Mouse (Mus musculus) cortical plate, adult 2 months (tissue): Measurements from ENCODE around the gene Sertm1. TPM values are rescaled to one million over a fixed set of nuclear protein-coding genes. Genes with fewer than 3 reads are reported as not detected.

ENCODE experiments used
- H3K27ac ChIP-seq: fragments of 200-500 bp; 2 replicates; pipeline ENCODE4 v1.5.1; 2012; ENCODE audit warnings: low read length, control low read depth, inconsistent platforms; ENCODE audit not compliant: insufficient read depth
- H3K4me1 ChIP-seq: fragments of 200-500 bp; 2 replicates; pipeline ENCODE4 v1.6.1; 2011; ENCODE audit warnings: low read length; ENCODE audit not compliant: control insufficient read depth, insufficient read depth
- H3K4me3 ChIP-seq: fragments of 200-500 bp; 2 replicates; pipeline ENCODE4 v1.5.1; 2011; ENCODE audit warnings: mild to moderate bottlenecking, low read length, control low read depth; ENCODE audit not compliant: insufficient read depth
- CTCF ChIP-seq: fragments of 200-500 bp; IDR thresholded peaks from 2 replicates; pipeline ENCODE4 v1.5.1; 2011; ENCODE audit warnings: mild to moderate bottlenecking, control low read depth, low read length; ENCODE audit not compliant: insufficient read depth; ENCODE audit errors: extremely low read depth
- POLR2A ChIP-seq: fragments of 200-500 bp; IDR thresholded peaks from 2 replicates; pipeline ENCODE4 v1.6.1; 2011; ENCODE audit warnings: mild to moderate bottlenecking, low read length, control low read depth; ENCODE audit not compliant: insufficient read depth; ENCODE audit errors: extremely low read depth
- polyA plus RNA-seq: library from polyadenylated mRNA; depleted of rRNA; stranded (reverse); fragments of >200 nt; gene quantifications from 2 replicates; pipeline ENCODE4 v1.2.3, GENCODE M21; 2012; rRNA removed

Gene Sertm1
- polyA plus RNA-seq, 1 experiment, result 13.9 TPM

- H3K4me3 ChIP-seq, result no peak overlapping the region
- H3K4me1 ChIP-seq, result no peaks in the 10 kb centered on the region; the same call in 1 of the 2 replicates
- TF ChIP-seq POLR2A (no peak), CTCF (no peak)
- no peak overlapping the region for H3K27ac ChIP-seq
Observed at GRCm38 (mm10) chr3:54894891-54895290, 20.8 kb downstream of the Sertm1 start.

DNA sequence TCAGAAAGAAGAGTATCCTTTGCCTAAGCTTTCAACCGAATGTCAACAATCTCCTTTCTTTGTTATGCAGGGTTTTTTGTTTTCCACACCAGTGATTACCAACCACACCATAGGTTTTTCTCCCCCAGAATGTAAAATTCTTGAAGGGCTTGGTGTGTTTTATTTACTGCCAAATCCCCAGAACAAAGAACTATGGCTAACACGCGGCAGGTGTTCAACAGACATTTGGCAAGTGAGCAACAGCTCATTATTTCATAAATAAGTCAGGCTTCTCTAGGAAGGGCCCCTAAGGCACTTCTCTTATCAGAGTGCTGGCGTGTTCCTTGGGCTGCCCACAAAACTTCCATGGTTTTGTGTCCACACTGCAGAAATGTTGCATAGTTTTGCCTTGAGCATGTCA, 23.5 kb downstream of the Sertm1 start:
- TF ChIP-seq POLR2A (no peak), CTCF (no peak)
- Histone ChIP-seq H3K27ac (no peak overlapping the region), H3K4me3 (no peak overlapping the region), H3K4me1 (no peaks in the 10 kb centered on the region; the same call in 1 of the 2 replicates)

DNA sequence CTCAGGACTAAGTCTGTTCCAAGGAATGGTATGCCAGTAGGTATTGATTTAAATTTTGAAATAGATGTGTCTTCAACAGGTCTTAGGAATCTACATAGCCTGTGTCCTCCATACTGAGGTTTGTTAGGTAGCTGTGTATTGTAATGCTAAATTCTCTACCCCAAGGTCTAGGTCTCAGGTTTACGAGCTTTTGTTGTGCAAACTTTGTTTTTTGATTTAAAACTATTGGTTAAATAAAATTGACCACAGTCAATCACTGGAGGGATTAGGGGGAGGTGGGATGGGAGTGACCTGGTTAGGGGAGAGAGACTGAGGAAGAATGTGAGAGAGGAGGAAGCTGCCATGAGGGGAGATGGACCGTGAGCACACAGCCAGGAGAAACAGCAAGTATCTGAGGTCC, 29.2 kb downstream of the Sertm1 start:
- Histone ChIP-seq H3K4me1 (no peaks in the 10 kb centered on the region), H3K27ac (no peak overlapping the region), H3K4me3 (no peak overlapping the region)
- TF ChIP-seq CTCF, result no peak
- TF ChIP-seq POLR2A, result no peak

Other genes with a start within 250 kb of the Sertm1 start
- gene Supt20, start 223.1 kb downstream of the Sertm1 start, polyA plus RNA-seq, result 45.0 and 50.3 TPM in 2 replicates
- not detected in 2 replicates for gene Gm21958, start 201.5 kb downstream of the Sertm1 start, polyA plus RNA-seq
- 41.7 and 44.7 TPM in 2 replicates for gene Exosc8, start 180.5 kb downstream of the Sertm1 start, polyA plus RNA-seq
- 23.2 and 24.6 TPM in 2 replicates for gene Alg5, start 180.3 kb downstream of the Sertm1 start, polyA plus RNA-seq
- gene Smad9, start 160.3 kb downstream of the Sertm1 start, polyA plus RNA-seq, result 5.3 and 5.7 TPM in 2 replicates
- gene Rfxap, start 108.1 kb downstream of the Sertm1 start, polyA plus RNA-seq, result 48.3 and 51.2 TPM in 2 replicates
- 1.8 and 2.8 TPM in 2 replicates for gene Ccna1, start 139.6 kb upstream of the Sertm1 start, polyA plus RNA-seq
- 19.5 and 20.2 TPM in 2 replicates for gene Spg20, start 196.2 kb upstream of the Sertm1 start, polyA plus RNA-seq
- 0.19 and 0.21 TPM in 2 replicates for gene Ccdc169, start 221.5 kb upstream of the Sertm1 start, polyA plus RNA-seq